Mouse (Mus musculus) midbrain, embryonic 12.5 days (tissue): ENCODE data around the gene Zkscan1. TPM values are rescaled to one million over a fixed set of nuclear protein-coding genes. Genes with fewer than 3 reads are reported as not detected.
"Not testable (repeated sequence)": the region's sequence is repeated elsewhere in the genome, so short reads cannot be mapped to it uniquely, and the experiment has no call there.

ENCODE experiments used
- ATAC-seq: fragments of 200-750 bp; cut with Nextera tagmentation; 2 replicates; pipeline ENCODE4 v1.8.0; 2017; ENCODE audit warnings: low read depth, moderate TSS enrichment, moderate library complexity; ENCODE audit not compliant: low FRiP score
- H3K27ac ChIP-seq: fragments of 300-500 bp; sonication (generic); replicated peaks from 2 replicates; pipeline ENCODE4 v1.5.1; 2016; ENCODE audit warnings: mild to moderate bottlenecking
- H3K27me3 ChIP-seq: fragments of 300-500 bp; sonication (generic); 2 replicates; pipeline ENCODE4 v1.6.1; 2016; ENCODE audit warnings: mild to moderate bottlenecking
- H3K36me3 ChIP-seq: fragments of 300-500 bp; sonication (generic); 2 replicates; pipeline ENCODE4 v1.6.1; 2016
- H3K4me1 ChIP-seq: fragments of 300-500 bp; sonication (generic); 2 replicates; pipeline ENCODE4 v1.6.1; 2016
- H3K4me2 ChIP-seq: fragments of 300-500 bp; sonication (generic); replicated peaks from 2 replicates; pipeline ENCODE4 v1.6.1; 2016; ENCODE audit warnings: mild to moderate bottlenecking, moderate library complexity
- H3K4me3 ChIP-seq: fragments of 300-500 bp; sonication (generic); 2 replicates; pipeline ENCODE4 v1.5.1; 2016; ENCODE audit warnings: mild to moderate bottlenecking
- H3K9ac ChIP-seq: fragments of 300-500 bp; sonication (generic); replicated peaks from 2 replicates; pipeline ENCODE4 v1.6.1; 2016; ENCODE audit warnings: mild to moderate bottlenecking, moderate library complexity
- H3K9me3 ChIP-seq: fragments of 300-500 bp; sonication (generic); 2 replicates; pipeline ENCODE4 v1.6.1; 2016; ENCODE audit warnings: mild to moderate bottlenecking
- WGBS: fragments of 180-500 bp; shearing (Covaris S2); methylation state at CpG from one replicate; pipeline ENCODE4 v1.1.7; 2016; 5-methylcytosine and 5-hydroxymethylcytosine counted together
- polyA plus RNA-seq: library from polyadenylated mRNA; unstranded; fragments of >200 nt; fragmentation: Nextera tagmentation; extraction: Ambion mirVana; gene quantifications from 2 replicates; pipeline ENCODE4 v1.2.1, GENCODE M21; 2016

Gene Zkscan1
- polyA plus RNA-seq, result 39.6 and 43.0 TPM in 2 replicates

- H3K36me3 ChIP-seq, result peaks cover 17% of the 10 kb centered on the region
- WGBS, result under 1% methylated on average over 27 of the region's 27 CpGs
Measured at GRCm38 (mm10) chr5:138084996-138085395, at the start of gene Zkscan1. Zkscan1 (plus strand) TSS chr5:138085084.

GRCm38 (mm10) chr5:138052894-138053293 lies 32.0 kb upstream of the Zkscan1 start, which contains the start of gene Smok3c:
Smok3c (plus strand) TSS chr5:138053194.
- H3K4me3 ChIP-seq, H3K27me3 ChIP-seq, H3K9ac ChIP-seq, H3K36me3 ChIP-seq, H3K4me1 ChIP-seq, H3K27ac ChIP-seq, H3K4me2 ChIP-seq, ATAC-seq, H3K9me3 ChIP-seq: not testable (repeated sequence)
- WGBS, result no CpG with 5 or more reads among the region's 5 CpGs

More at GRCm38 (mm10) chr5:138084996-138085395, at the start of gene Zkscan1:
- peak within 1 kb of the TSS; percentile 96 for H3K9ac ChIP-seq
- no peaks in the 10 kb centered on the region for H3K9me3 ChIP-seq
- peaks cover 20% of the 10 kb centered on the region for H3K4me1 ChIP-seq
- peak within 1 kb of the TSS; percentile 90 for H3K27ac ChIP-seq
- peak within 1 kb of the TSS; percentile 93 for H3K4me3 ChIP-seq
- H3K27me3 ChIP-seq, result no peaks in the 10 kb centered on the region
- peak within 1 kb of the TSS; percentile 80 for H3K4me2 ChIP-seq
- peak; percentile 94 for ATAC-seq

- 93% methylated on average over 4 of the region's 4 CpGs for WGBS
- Histone ChIP-seq H3K9me3 (no peaks in the 10 kb centered on the region), H3K4me2 (no peak overlapping the region), H3K36me3 (no peaks in the 10 kb centered on the region), H3K4me1 (no peaks in the 10 kb centered on the region), H3K27ac (no peak overlapping the region), H3K9ac (no peak overlapping the region), H3K4me3 (no peak overlapping the region), H3K27me3 (no peaks in the 10 kb centered on the region)
- no peak for ATAC-seq
Measured at GRCm38 (mm10) chr5:138073803-138074202, 11.1 kb upstream of the Zkscan1 start.

- no peak overlapping the region for H3K4me3 ChIP-seq
- 75% methylated on average over 3 of the region's 3 CpGs for WGBS
- H3K27me3 ChIP-seq, result no peaks in the 10 kb centered on the region
- no peak overlapping the region for H3K4me2 ChIP-seq
- H3K9ac ChIP-seq, result no peak overlapping the region
- ATAC-seq, result no peak
- H3K9me3 ChIP-seq, result no peaks in the 10 kb centered on the region
- H3K36me3 ChIP-seq, result no peaks in the 10 kb centered on the region
- H3K4me1 ChIP-seq, result no peaks in the 10 kb centered on the region
- H3K27ac ChIP-seq, result no peak overlapping the region
Measured at GRCm38 (mm10) chr5:138075684-138076083, 9.2 kb upstream of the Zkscan1 start.

DNA sequence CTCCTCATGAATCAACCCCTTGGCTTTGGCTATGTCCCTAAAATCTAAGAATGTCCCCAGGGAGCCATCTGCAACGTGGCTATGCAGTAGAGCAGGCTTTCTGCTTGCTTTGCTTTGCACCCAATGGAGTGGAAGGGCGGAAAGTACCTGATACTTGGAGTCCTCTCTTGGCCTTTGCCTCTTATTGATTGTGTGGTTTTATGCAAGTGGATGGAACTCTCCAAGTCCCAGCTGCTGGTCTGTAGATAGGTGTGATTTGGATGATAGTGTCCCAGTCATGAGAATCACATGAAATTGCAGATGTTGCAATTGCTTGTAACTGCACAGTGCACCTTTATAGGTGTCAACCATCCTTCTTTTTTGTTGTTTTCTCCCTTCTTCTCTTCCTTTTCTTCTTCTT lies 8.7 kb upstream of the Zkscan1 start:
- WGBS, result 50% methylated on average over 2 of the region's 2 CpGs
- Histone ChIP-seq H3K4me2 (no peak overlapping the region), H3K27ac (no peak overlapping the region), H3K4me1 (no peaks in the 10 kb centered on the region), H3K36me3 (no peaks in the 10 kb centered on the region), H3K9ac (no peak overlapping the region), H3K27me3 (no peaks in the 10 kb centered on the region), H3K9me3 (no peaks in the 10 kb centered on the region), H3K4me3 (no peak overlapping the region)
- ATAC-seq, result no peak

GRCm38 (mm10) chr5:138080456-138080855 lies 4.4 kb upstream of the Zkscan1 start:
- H3K27ac ChIP-seq, result no peak overlapping the region
- ATAC-seq, result no peak
- no peaks in the 10 kb centered on the region for H3K9me3 ChIP-seq
- H3K27me3 ChIP-seq, result no peaks in the 10 kb centered on the region
- no peak overlapping the region for H3K4me2 ChIP-seq
- no peak overlapping the region for H3K9ac ChIP-seq
- H3K36me3 ChIP-seq, result no peaks in the 10 kb centered on the region
- no peaks in the 10 kb centered on the region for H3K4me1 ChIP-seq
- 89% methylated on average over 5 of the region's 5 CpGs for WGBS
- H3K4me3 ChIP-seq, result no peak overlapping the region

DNA sequence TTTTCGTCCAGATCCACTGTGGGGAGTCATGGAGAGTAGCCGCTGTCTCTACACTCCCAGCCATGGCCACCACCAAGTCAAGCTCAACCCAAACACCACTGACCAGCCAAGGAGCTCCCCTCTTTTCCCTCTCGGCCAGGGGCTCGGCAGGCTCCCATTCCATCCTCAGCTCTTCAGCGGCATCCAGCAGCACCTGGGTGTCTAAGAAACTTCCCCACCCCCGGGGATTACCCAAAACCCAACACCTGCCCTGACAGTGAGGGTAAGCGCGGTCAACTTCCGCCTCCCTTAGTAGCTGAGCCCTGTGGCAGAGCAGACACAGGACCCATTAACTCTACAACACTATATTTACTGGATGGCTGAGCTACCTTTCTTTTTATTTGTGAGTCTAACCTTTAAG lies 3.4 kb upstream of the Zkscan1 start:
- WGBS, result 84% methylated on average over 9 of the region's 9 CpGs
- no peak overlapping the region for H3K4me2 ChIP-seq
- no peak overlapping the region for H3K27ac ChIP-seq
- no peak overlapping the region for H3K9ac ChIP-seq
- H3K27me3 ChIP-seq, result no peaks in the 10 kb centered on the region
- ATAC-seq, result no peak
- no peaks in the 10 kb centered on the region for H3K9me3 ChIP-seq
- H3K36me3 ChIP-seq, result no peaks in the 10 kb centered on the region
- H3K4me1 ChIP-seq, result peaks cover 3% of the 10 kb centered on the region
- no peak overlapping the region for H3K4me3 ChIP-seq

GRCm38 (mm10) chr5:138083318-138083900 lies 1.5 kb upstream of the Zkscan1 start:
- Histone ChIP-seq H3K36me3 (peaks cover 10% of the 10 kb centered on the region; the same call in 1 of the 2 replicates), H3K9ac (no peak overlapping the region), H3K4me1 (peaks cover 14% of the 10 kb centered on the region), H3K4me2 (no peak overlapping the region), H3K27me3 (no peaks in the 10 kb centered on the region), H3K4me3 (no peak overlapping the region), H3K27ac (no peak overlapping the region), H3K9me3 (no peaks in the 10 kb centered on the region)
- no peak for ATAC-seq
- 72% methylated on average over 2 of the region's 2 CpGs for WGBS

GRCm38 (mm10) chr5:138083936-138084335 lies 948 bp upstream of the Zkscan1 start:
- Histone ChIP-seq H3K4me2 (no peak overlapping the region), H3K4me1 (peaks cover 19% of the 10 kb centered on the region), H3K9me3 (no peaks in the 10 kb centered on the region), H3K27me3 (no peaks in the 10 kb centered on the region), H3K27ac (no peak overlapping the region), H3K4me3 (no peak overlapping the region), H3K36me3 (peaks cover 12% of the 10 kb centered on the region), H3K9ac (no peak overlapping the region)
- WGBS, result 96% methylated on average over 2 of the region's 2 CpGs
- no peak for ATAC-seq

GRCm38 (mm10) chr5:138084507-138084906 lies 377 bp upstream of the Zkscan1 start:
- no peaks in the 10 kb centered on the region for H3K9me3 ChIP-seq
- peaks cover 17% of the 10 kb centered on the region for H3K36me3 ChIP-seq
- peaks cover 20% of the 10 kb centered on the region for H3K4me1 ChIP-seq
- 69% methylated on average over 2 of the region's 2 CpGs for WGBS
- no peak overlapping the region for H3K27ac ChIP-seq
- H3K9ac ChIP-seq, result 0 out of 2 replicates have a peak overlapping the region, but pooled peaks have one; percentile 96
- peak overlapping the region; percentile 80 for H3K4me2 ChIP-seq
- peak overlapping the region; percentile 93 for H3K4me3 ChIP-seq
- ATAC-seq, result peak; percentile 16; the same call in 1 of the 2 replicates
- H3K27me3 ChIP-seq, result no peaks in the 10 kb centered on the region

DNA sequence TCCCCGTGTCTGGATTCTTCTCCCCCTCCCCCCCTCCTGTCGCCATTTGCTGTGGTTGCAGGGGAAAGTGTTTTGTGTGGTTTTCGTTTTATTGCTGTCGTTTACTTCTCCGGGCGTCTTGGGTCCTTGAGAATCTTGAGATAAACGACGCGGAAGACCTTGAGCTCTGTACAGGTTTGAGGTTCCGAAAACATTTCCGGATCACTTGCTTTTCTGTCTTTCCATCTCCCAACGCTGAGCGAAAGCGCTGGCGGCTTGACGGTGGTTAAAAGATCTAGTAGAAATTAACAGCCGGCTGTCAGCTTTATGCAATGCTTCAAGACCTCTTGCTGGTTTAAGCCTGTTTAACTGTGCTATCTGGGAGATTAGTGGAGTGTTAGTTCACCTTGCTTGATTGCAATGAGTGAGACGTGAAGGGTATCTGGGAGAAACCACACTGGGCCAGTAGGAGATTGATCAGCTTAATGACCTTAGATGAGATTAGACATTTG lies 582 bp downstream of the Zkscan1 start:
- H3K4me2 ChIP-seq, result peak overlapping the region; percentile 80
- H3K27me3 ChIP-seq, result no peaks in the 10 kb centered on the region
- peak overlapping the region; percentile 93 for H3K4me3 ChIP-seq
- H3K4me1 ChIP-seq, result peaks cover 20% of the 10 kb centered on the region
- under 1% methylated on average over 18 of the region's 18 CpGs for WGBS
- H3K9me3 ChIP-seq, result no peaks in the 10 kb centered on the region
- ATAC-seq, result no peak
- H3K9ac ChIP-seq, result peak overlapping the region; percentile 96
- H3K36me3 ChIP-seq, result peaks cover 17% of the 10 kb centered on the region
- peak overlapping the region; percentile 90 for H3K27ac ChIP-seq

DNA sequence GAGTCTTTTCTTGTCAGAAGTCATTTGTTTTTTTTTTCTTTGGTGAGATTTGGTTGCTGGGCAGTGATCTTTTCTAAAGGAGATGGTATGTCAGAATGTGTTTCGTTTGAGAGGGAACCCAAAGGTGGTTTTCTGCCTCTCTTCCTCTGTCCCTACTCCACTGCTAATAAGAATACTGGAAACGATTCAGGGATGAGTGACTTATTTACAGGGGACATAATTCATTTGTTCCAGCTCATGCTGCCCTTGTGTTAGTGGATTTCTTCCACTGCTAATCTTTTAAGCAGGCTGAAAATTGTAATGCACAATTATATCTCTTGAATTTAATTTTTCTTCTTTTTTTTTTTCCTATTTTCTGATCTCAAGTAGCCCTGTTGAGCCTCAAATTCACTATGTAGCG lies 2.0 kb downstream of the Zkscan1 start:
- no peak overlapping the region for H3K27ac ChIP-seq
- peak overlapping the region; percentile 96; the same call in 1 of the 2 replicates for H3K9ac ChIP-seq
- H3K4me1 ChIP-seq, result peaks cover 20% of the 10 kb centered on the region
- ATAC-seq, result no peak
- H3K9me3 ChIP-seq, result no peaks in the 10 kb centered on the region
- H3K27me3 ChIP-seq, result no peaks in the 10 kb centered on the region
- peak overlapping the region; percentile 80 for H3K4me2 ChIP-seq
- peak overlapping the region; percentile 93 for H3K4me3 ChIP-seq
- WGBS, result 89% methylated on average over 3 of the region's 3 CpGs
- peaks cover 17% of the 10 kb centered on the region for H3K36me3 ChIP-seq
